Mouse (Mus musculus) G1E (cell line): ENCODE data around the gene Iqck. TPM values are rescaled to one million over a fixed set of nuclear protein-coding genes. Genes with fewer than 3 reads are reported as not detected.

Source experiments
- ATAC-seq: 2 replicates; pipeline ENCODE4 v1.8.0; 2016; ENCODE audit warnings: mild to moderate bottlenecking; ENCODE audit not compliant: insufficient number of reproducible peaks, poor library complexity, low FRiP score, severe bottlenecking; ENCODE audit errors: extremely low read depth
- DNase-seq: peaks from one replicate; pipeline ENCODE4 v3.0.0; 2012; ENCODE audit warnings: low spot score
- H3K27me3 ChIP-seq: 2 replicates; pipeline ENCODE4 v1.6.1; 2012; ENCODE audit warnings: mild to moderate bottlenecking, low read length, inconsistent platforms; ENCODE audit not compliant: insufficient read depth
- H3K36me3 ChIP-seq: replicated peaks from 2 replicates; pipeline ENCODE3; 2012; ENCODE audit warnings: mild to moderate bottlenecking, inconsistent platforms
- H3K4me1 ChIP-seq: 2 replicates; pipeline ENCODE4 v1.6.1; 2012; ENCODE audit warnings: low read depth, low read length, inconsistent platforms, mixed read lengths; ENCODE audit not compliant: insufficient read depth
- H3K4me3 ChIP-seq: 2 replicates; pipeline ENCODE4 v1.5.1; 2012; ENCODE audit warnings: low read depth, mild to moderate bottlenecking, inconsistent platforms, low read length, moderate library complexity, mixed read lengths
- H3K9me3 ChIP-seq: replicated peaks from 2 replicates; pipeline ENCODE4 v1.6.1; 2012; ENCODE audit warnings: inconsistent platforms
- CTCF ChIP-seq: IDR thresholded peaks from 2 replicates; pipeline ENCODE4 v1.5.1; 2012; ENCODE audit warnings: low read depth, low read length, inconsistent platforms, mixed read lengths
- GATA1 ChIP-seq: IDR thresholded peaks from 2 replicates; pipeline ENCODE4 v1.6.1; 2012; ENCODE audit warnings: borderline replicate concordance, low read length, inconsistent platforms, mixed read lengths
- GATA2 ChIP-seq: IDR thresholded peaks from 2 replicates; pipeline ENCODE4 v1.6.1; 2012; ENCODE audit warnings: low read depth, low read length, inconsistent platforms, borderline replicate concordance
- POLR2AphosphoS5 ChIP-seq: IDR thresholded peaks from 2 replicates; pipeline ENCODE4 v1.6.1; 2012; ENCODE audit warnings: low read depth, low read length, inconsistent platforms; ENCODE audit not compliant: insufficient replicate concordance
- TAL1 ChIP-seq: conservative IDR thresholded peaks from 2 replicates; pipeline ENCODE4 v1.6.1; 2012; ENCODE audit warnings: low read depth, low read length, inconsistent platforms, mixed read lengths
- polyA plus RNA-seq: library from polyadenylated mRNA; stranded (reverse); fragments of >175 nt; gene quantifications from 2 replicates; pipeline ENCODE4 v1.2.3, GENCODE M21; 2012
- total RNA-seq, 2 experiments: library from RNA; stranded (forward) in 1 of 2; stranded (reverse) in 1 of 2; fragments of 200-1000 nt in 1 of 2; fragments of >200 nt in 1 of 2; fragmentation: Nextera tagmentation in 1 of 2; gene quantifications; 2 replicates each; pipeline ENCODE4 v1.2.3; 2014 to 2017

The Iqck gene
- total and polyA plus RNA-seq, 3 experiments: 0.16 to 1.3 TPM; not detected in 1

DNA sequence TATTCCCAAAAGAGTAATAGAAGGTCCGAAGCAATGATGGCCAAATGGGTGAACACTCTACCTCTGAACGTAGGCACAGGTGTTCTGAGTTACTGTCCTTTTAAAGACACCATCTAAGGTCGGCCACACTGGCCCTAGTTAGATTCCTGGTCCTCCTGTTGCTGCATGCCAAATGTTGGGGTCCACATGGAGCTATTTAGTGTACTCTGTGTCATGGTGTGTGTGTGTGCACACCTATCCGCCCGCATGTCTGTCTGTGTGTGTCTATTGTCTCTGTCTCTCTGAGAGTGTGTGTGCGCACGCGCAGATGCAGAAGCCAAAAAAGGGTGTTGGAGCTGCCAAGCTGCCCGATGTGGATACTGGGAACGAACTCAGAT lies 121.6 kb downstream of the Iqck start:
- no peaks in the 10 kb centered on the region for H3K4me1 ChIP-seq
- no peak overlapping the region for H3K4me3 ChIP-seq
- no peak for TF ChIP-seq GATA1
- TF ChIP-seq GATA2: no peak
- TF ChIP-seq TAL1: no peak
- TF ChIP-seq POLR2AphosphoS5: no peak
- TF ChIP-seq CTCF: no peak
- DNase-seq: no peak
- no peaks in the 10 kb centered on the region for H3K9me3 ChIP-seq
- H3K27me3 ChIP-seq: no peaks in the 10 kb centered on the region
- H3K36me3 ChIP-seq: no peaks in the 10 kb centered on the region
- ATAC-seq: no peak

DNA sequence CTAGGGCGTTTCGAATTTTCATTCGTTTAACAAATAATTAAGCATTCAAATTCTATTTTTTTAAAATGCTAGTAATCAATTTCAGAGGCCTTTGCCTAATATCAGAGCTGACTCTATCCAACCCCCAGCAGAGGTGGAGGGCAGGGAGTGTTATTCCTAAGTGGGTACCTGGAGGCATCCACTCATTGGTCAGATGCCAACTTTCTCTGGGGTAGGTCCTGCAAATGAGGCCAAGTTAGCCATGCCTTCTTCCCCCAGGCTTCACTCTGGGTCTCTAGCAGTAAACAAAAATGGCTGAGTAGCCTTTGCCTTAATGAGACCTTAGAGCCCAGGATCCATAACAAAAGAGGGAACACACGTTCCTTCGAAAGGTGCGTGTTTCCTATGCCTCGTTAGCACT lies 123.6 kb downstream of the Iqck start:
- Histone ChIP-seq H3K9me3 (no peaks in the 10 kb centered on the region), H3K4me3 (no peak overlapping the region), H3K36me3 (no peaks in the 10 kb centered on the region), H3K4me1 (no peaks in the 10 kb centered on the region), H3K27me3 (0 out of 2 replicates have a peak, but pooled peaks cover 3% of the 10 kb centered on the region)
- no peak for TF ChIP-seq CTCF
- TF ChIP-seq GATA2: no peak
- no peak for TF ChIP-seq GATA1
- TF ChIP-seq POLR2AphosphoS5: no peak
- TF ChIP-seq TAL1: no peak
- no peak for DNase-seq
- no peak for ATAC-seq

DNA sequence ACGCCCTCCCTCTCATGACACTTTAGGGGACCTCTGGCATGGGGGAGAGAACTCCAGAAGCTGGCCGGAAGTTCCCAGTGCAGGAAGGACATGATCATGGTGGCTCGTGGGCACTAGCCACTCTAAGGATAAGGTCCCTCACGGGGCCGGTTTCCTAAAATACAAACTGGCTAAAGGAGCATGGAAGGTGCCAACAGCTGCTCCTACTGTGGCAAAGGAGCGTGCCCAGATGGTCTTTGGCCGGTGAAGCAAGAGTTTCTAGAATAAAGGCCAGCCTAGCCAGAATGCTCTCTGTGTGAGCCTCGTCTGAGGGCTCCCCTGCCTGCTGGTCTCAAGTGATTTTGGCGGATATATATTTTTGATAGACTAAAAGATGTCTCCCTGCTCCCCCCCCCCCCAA lies 124.2 kb downstream of the Iqck start:
- H3K9me3 ChIP-seq: no peaks in the 10 kb centered on the region
- H3K36me3 ChIP-seq: no peaks in the 10 kb centered on the region
- H3K4me1 ChIP-seq: no peaks in the 10 kb centered on the region
- H3K4me3 ChIP-seq: no peak overlapping the region
- no peak for TF ChIP-seq POLR2AphosphoS5
- TF ChIP-seq CTCF: no peak
- no peak for TF ChIP-seq GATA2
- TF ChIP-seq GATA1: no peak
- no peak for TF ChIP-seq TAL1
- 0 out of 2 replicates have a peak, but pooled peaks cover 3% of the 10 kb centered on the region for H3K27me3 ChIP-seq
- ATAC-seq (no peak), DNase-seq (no peak)

GRCm38 (mm10) chr7:118981346-118981745 lies 125.8 kb downstream of the Iqck start:
- ATAC-seq (no peak), DNase-seq (no peak)
- Histone ChIP-seq H3K4me3 (no peak overlapping the region), H3K27me3 (0 out of 2 replicates have a peak, but pooled peaks cover 3% of the 10 kb centered on the region), H3K4me1 (no peaks in the 10 kb centered on the region), H3K36me3 (no peaks in the 10 kb centered on the region), H3K9me3 (no peaks in the 10 kb centered on the region)
- TF ChIP-seq GATA2 (no peak), TAL1 (no peak), GATA1 (no peak), CTCF (no peak), POLR2AphosphoS5 (no peak)

DNA sequence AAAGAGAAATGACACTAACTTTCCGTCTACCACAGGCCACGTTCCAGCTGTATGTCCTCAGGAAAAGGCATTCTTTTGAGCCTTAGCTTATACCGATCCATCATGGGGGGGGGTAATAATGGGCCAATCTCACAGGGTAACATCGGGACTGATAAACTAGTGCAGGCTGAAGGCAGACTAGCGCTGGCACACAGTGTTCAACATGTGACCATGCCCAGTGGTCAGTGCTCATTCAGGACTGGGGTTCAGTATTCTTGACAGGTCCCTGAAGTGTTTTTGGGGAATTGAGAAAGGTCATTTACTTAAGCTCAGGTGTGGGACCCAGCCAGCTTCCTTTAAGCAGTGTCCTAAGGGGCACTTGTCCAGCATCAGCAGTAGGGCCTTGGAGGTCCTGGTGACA lies 126.3 kb downstream of the Iqck start:
- H3K36me3 ChIP-seq: no peaks in the 10 kb centered on the region
- 0 out of 2 replicates have a peak, but pooled peaks cover 3% of the 10 kb centered on the region for H3K27me3 ChIP-seq
- no peak overlapping the region for H3K4me3 ChIP-seq
- no peak for TF ChIP-seq POLR2AphosphoS5
- no peak for TF ChIP-seq CTCF
- no peak for TF ChIP-seq TAL1
- no peak for TF ChIP-seq GATA2
- no peak for TF ChIP-seq GATA1
- H3K4me1 ChIP-seq: no peaks in the 10 kb centered on the region
- no peaks in the 10 kb centered on the region for H3K9me3 ChIP-seq
- DNase-seq: no peak
- no peak for ATAC-seq

DNA sequence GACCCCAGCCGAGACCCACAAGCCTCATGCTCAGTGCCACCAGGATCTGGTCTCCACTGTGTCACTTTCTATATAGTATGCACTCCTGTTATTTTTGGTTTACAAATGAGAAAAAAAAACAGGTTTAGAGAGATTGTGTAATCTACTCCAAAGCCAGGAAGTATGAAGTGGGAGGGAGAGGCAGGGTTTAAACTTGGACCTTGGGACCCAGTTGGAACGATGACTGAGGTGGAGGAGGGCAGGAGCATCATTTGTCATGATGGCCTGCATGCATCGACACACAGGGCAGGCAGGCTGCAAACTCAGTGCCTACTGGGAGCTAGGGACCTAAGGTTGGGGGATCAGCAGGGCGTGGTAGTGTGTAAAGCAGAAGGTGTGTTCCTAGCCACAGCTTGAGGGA lies 127.0 kb downstream of the Iqck start:
- H3K4me3 ChIP-seq: no peak overlapping the region
- TF ChIP-seq CTCF: no peak
- TF ChIP-seq GATA1: no peak
- TF ChIP-seq GATA2: no peak
- TF ChIP-seq POLR2AphosphoS5: no peak
- no peak for TF ChIP-seq TAL1
- H3K9me3 ChIP-seq: no peaks in the 10 kb centered on the region
- 0 out of 2 replicates have a peak, but pooled peaks cover 3% of the 10 kb centered on the region for H3K27me3 ChIP-seq
- no peaks in the 10 kb centered on the region for H3K4me1 ChIP-seq
- no peaks in the 10 kb centered on the region for H3K36me3 ChIP-seq
- DNase-seq (no peak), ATAC-seq (no peak)

DNA sequence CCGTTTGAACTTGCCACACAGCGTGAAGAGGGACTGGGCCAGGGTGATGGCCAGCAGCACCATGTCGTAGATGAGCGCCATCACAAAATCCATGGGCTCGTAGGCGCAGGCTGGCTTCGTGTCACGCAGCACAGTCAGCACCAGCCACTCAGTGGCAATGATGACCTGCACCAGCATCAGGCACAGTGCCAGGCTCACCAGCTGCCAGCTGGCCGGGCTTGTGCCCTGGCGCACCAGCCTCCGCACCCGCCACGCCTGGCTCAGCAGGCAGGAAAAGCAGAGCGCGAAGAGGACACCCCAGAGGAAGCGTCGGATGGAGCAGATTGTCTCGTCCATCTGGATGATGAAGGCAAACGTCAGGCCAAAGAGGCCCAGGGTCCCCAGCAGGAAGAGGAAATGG lies 128.4 kb downstream of the Iqck start:
- ATAC-seq (no peak), DNase-seq (no peak)
- H3K36me3 ChIP-seq: no peaks in the 10 kb centered on the region
- H3K9me3 ChIP-seq: no peaks in the 10 kb centered on the region
- 0 out of 2 replicates have a peak, but pooled peaks cover 3% of the 10 kb centered on the region for H3K27me3 ChIP-seq
- H3K4me3 ChIP-seq: no peak overlapping the region; the same call in 1 of the 2 replicates
- TF ChIP-seq TAL1: no peak
- no peak for TF ChIP-seq CTCF
- TF ChIP-seq GATA1: no peak
- no peak for TF ChIP-seq GATA2
- TF ChIP-seq POLR2AphosphoS5: no peak
- no peaks in the 10 kb centered on the region for H3K4me1 ChIP-seq
